Mouse (Mus musculus): Measurements from ENCODE around the gene Elmo3. TPM values are rescaled to one million over a fixed set of nuclear protein-coding genes. Genes with fewer than 3 reads are reported as not detected.
A peak's percentile ranks its signal among the peaks of the same experiment; 100 is the strongest.

Elmo3 gene
- total and polyA plus RNA-seq, 3 experiments = 0.70 to 2.8 (median 0.73) TPM

- WGBS = 89% methylated on average over 12 of the region's 12 CpGs
- no peak overlapping the region for H3K9ac ChIP-seq (ENCODE audit: low read depth, low read length)
Observed at GRCm38 (mm10) chr8:105281821-105282220, 23.6 kb upstream of the Elmo3 start.

DNA sequence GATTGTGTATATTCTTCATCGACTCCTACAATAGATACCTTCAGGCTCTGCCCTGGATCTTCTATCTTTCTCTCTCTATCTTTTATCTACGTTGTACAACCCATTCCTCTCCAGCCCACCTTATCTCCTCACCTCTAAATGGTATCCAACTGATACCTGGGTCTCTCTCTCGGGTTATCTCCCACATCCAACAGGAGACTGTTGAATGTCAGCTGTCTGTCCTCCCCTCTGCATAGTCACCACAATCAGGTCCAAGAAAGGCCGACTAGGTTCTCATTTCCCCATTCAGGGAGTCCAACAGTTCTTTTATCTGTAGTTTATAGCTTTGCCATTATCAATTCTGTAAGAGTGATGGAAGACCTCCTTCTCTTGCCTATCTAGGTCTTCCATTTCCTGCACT lies 23.2 kb upstream of the Elmo3 start:
- TF ChIP-seq EP300 (IDR thresholded peaks at IDR 0.05; ENCODE audit: insufficient read depth, low read depth, low read length) (no peak), CTCF (IDR thresholded peaks at IDR 0.05) (no peak), POLR2A (IDR thresholded peaks at IDR 0.05; ENCODE audit: insufficient read depth, low read depth, low read length) (no peak)
- intact Hi-C loops (cut with DNase I) = no loop called here
- no peak for DNase-seq
- Histone ChIP-seq H3K27me3 (ENCODE audit: control insufficient read depth, insufficient read depth, low read length) (no peaks in the 10 kb centered on the region), H3K79me2 (replicated peaks; ENCODE audit: control insufficient read depth, insufficient read depth, low read length) (no peaks in the 10 kb centered on the region), H3K27ac (no peak overlapping the region), H3K4me3 (no peak overlapping the region), H3K9ac (ENCODE audit: low read depth, low read length) (no peak overlapping the region), H3K36me3 (ENCODE audit: control insufficient read depth, insufficient read depth, low read length) (no peaks in the 10 kb centered on the region), H3K4me1 (ENCODE audit: control insufficient read depth, insufficient read depth, low read length) (no peaks in the 10 kb centered on the region)
- 80% methylated on average over 4 of the region's 4 CpGs for WGBS

More at GRCm38 (mm10) chr8:105281821-105282220, 23.6 kb upstream of the Elmo3 start:
- Histone ChIP-seq H3K79me2 (replicated peaks; ENCODE audit: control insufficient read depth, insufficient read depth, low read length) (no peaks in the 10 kb centered on the region), H3K36me3 (ENCODE audit: control insufficient read depth, insufficient read depth, low read length) (no peaks in the 10 kb centered on the region), H3K27me3 (ENCODE audit: control insufficient read depth, insufficient read depth, low read length) (no peaks in the 10 kb centered on the region), H3K27ac (no peak overlapping the region), H3K4me3 (no peak overlapping the region), H3K4me1 (ENCODE audit: control insufficient read depth, insufficient read depth, low read length) (no peaks in the 10 kb centered on the region)
- intact Hi-C loops (cut with DNase I) = no loop called here
- TF ChIP-seq POLR2A (IDR thresholded peaks at IDR 0.05; ENCODE audit: insufficient read depth, low read depth, low read length) (no peak), CTCF (IDR thresholded peaks at IDR 0.05) (no peak), EP300 (IDR thresholded peaks at IDR 0.05; ENCODE audit: insufficient read depth, low read depth, low read length) (no peak)
- no peak for DNase-seq

DNA sequence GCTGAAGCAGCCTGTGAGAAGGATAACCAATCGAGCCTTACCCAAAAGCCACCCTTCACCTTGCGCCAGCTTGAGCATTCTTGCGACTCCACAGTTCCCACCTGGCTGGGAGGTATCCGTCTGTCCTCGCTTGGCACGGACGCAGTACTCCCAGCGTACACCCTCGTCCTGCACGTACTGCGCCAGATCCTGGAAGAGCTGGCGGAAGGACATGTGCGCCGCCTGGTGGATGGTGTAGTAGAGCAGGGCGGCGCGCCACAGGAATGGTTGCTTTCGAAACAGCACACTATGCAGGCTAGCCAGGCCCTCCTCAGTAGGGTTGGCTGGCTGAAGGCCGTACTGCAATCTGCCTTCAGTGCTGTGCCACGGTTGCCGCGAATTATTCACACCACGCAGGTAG lies 22.3 kb upstream of the Elmo3 start:
- Histone ChIP-seq H3K27me3 (ENCODE audit: control insufficient read depth, insufficient read depth, low read length) (no peaks in the 10 kb centered on the region), H3K27ac (no peak overlapping the region), H3K9ac (ENCODE audit: low read depth, low read length) (0 out of 2 replicates have a peak overlapping the region, but pooled peaks have one; percentile 37), H3K79me2 (replicated peaks; ENCODE audit: control insufficient read depth, insufficient read depth, low read length) (no peaks in the 10 kb centered on the region), H3K4me3 (no peak overlapping the region), H3K36me3 (ENCODE audit: control insufficient read depth, insufficient read depth, low read length) (no peaks in the 10 kb centered on the region), H3K4me1 (ENCODE audit: control insufficient read depth, insufficient read depth, low read length) (no peaks in the 10 kb centered on the region)
- WGBS = 36% methylated on average over 23 of the region's 23 CpGs
- intact Hi-C loops (cut with DNase I) = no loop called here
- peak; percentile 38; the same call in 1 of the 2 replicates for TF ChIP-seq EP300 (IDR thresholded peaks at IDR 0.05; ENCODE audit: insufficient read depth, low read depth, low read length)
- peak; percentile 74 for TF ChIP-seq CTCF (IDR thresholded peaks at IDR 0.05)
- TF ChIP-seq POLR2A (IDR thresholded peaks at IDR 0.05; ENCODE audit: insufficient read depth, low read depth, low read length) = no peak
- DNase-seq = peak; percentile 53 to 68

GRCm38 (mm10) chr8:105285514-105285913 lies 19.9 kb upstream of the Elmo3 start:
- Histone ChIP-seq H3K27me3 (ENCODE audit: control insufficient read depth, insufficient read depth, low read length) (no peaks in the 10 kb centered on the region), H3K36me3 (ENCODE audit: control insufficient read depth, insufficient read depth, low read length) (no peaks in the 10 kb centered on the region), H3K4me1 (ENCODE audit: control insufficient read depth, insufficient read depth, low read length) (peaks cover 8% of the 10 kb centered on the region), H3K9ac (ENCODE audit: low read depth, low read length) (no peak overlapping the region), H3K27ac (no peak overlapping the region), H3K79me2 (replicated peaks; ENCODE audit: control insufficient read depth, insufficient read depth, low read length) (no peaks in the 10 kb centered on the region), H3K4me3 (no peak overlapping the region)
- intact Hi-C loops (cut with DNase I) = no loop called here
- DNase-seq = no peak
- TF ChIP-seq POLR2A (IDR thresholded peaks at IDR 0.05; ENCODE audit: insufficient read depth, low read depth, low read length) (no peak), CTCF (IDR thresholded peaks at IDR 0.05) (no peak), EP300 (IDR thresholded peaks at IDR 0.05; ENCODE audit: insufficient read depth, low read depth, low read length) (no peak)
- 64% methylated on average over 12 of the region's 12 CpGs for WGBS

- intact Hi-C loops (cut with DNase I) = no loop called here
- no peaks in the 10 kb centered on the region for H3K79me2 ChIP-seq (replicated peaks; ENCODE audit: control insufficient read depth, insufficient read depth, low read length)
- no peak overlapping the region for H3K4me3 ChIP-seq
- H3K4me1 ChIP-seq (ENCODE audit: control insufficient read depth, insufficient read depth, low read length) = peaks cover 11% of the 10 kb centered on the region
- WGBS = 89% methylated on average over 4 of the region's 4 CpGs
- no peak for DNase-seq
- H3K36me3 ChIP-seq (ENCODE audit: control insufficient read depth, insufficient read depth, low read length) = no peaks in the 10 kb centered on the region
- TF ChIP-seq POLR2A (IDR thresholded peaks at IDR 0.05; ENCODE audit: insufficient read depth, low read depth, low read length) (no peak), EP300 (IDR thresholded peaks at IDR 0.05; ENCODE audit: insufficient read depth, low read depth, low read length) (no peak), CTCF (IDR thresholded peaks at IDR 0.05) (no peak)
- H3K27ac ChIP-seq = no peak overlapping the region
- no peak overlapping the region for H3K9ac ChIP-seq (ENCODE audit: low read depth, low read length)
- H3K27me3 ChIP-seq (ENCODE audit: control insufficient read depth, insufficient read depth, low read length) = no peaks in the 10 kb centered on the region
Observed at GRCm38 (mm10) chr8:105286907-105287306, 18.5 kb upstream of the Elmo3 start.

DNA sequence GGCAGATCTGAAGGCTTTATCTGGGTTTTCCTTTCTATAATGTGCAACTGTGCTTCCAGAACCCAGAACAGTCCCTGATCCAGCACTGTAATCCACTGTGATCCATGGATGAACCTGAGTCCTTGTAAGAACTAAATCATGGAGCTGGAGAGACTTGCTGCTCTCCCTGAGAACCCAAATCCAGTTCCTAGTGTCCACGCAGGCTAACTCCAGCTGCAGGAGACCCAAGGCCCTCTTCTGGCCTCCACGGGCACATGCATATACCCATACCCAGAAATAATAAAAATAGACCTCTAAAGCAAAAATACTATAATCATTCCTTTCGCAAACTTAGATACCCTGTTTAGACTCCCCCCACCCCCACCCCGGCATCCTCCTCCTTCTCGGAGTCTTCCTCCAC lies 17.2 kb upstream of the Elmo3 start:
- 90% methylated on average over 5 of the region's 5 CpGs for WGBS
- Histone ChIP-seq H3K27me3 (ENCODE audit: control insufficient read depth, insufficient read depth, low read length) (no peaks in the 10 kb centered on the region), H3K4me3 (no peak overlapping the region), H3K9ac (ENCODE audit: low read depth, low read length) (no peak overlapping the region), H3K4me1 (ENCODE audit: control insufficient read depth, insufficient read depth, low read length) (peaks cover 11% of the 10 kb centered on the region), H3K79me2 (replicated peaks; ENCODE audit: control insufficient read depth, insufficient read depth, low read length) (no peaks in the 10 kb centered on the region), H3K36me3 (ENCODE audit: control insufficient read depth, insufficient read depth, low read length) (no peaks in the 10 kb centered on the region), H3K27ac (no peak overlapping the region)
- no peak for DNase-seq
- intact Hi-C loops (cut with DNase I) = loop anchor here (2.0 kb wide), 1 partner anchor 63 kb away; the partner anchor contains the start of gene D230025D16Rik
- TF ChIP-seq EP300 (IDR thresholded peaks at IDR 0.05; ENCODE audit: insufficient read depth, low read depth, low read length) (no peak), POLR2A (IDR thresholded peaks at IDR 0.05; ENCODE audit: insufficient read depth, low read depth, low read length) (no peak), CTCF (IDR thresholded peaks at IDR 0.05) (no peak)
